Mouse (Mus musculus): ENCODE results near the gene Ms4a4c. TPM values are rescaled to one million over a fixed set of nuclear protein-coding genes. Genes with fewer than 3 reads are reported as not detected.
"Not testable (repeated sequence)": the region's sequence is repeated elsewhere in the genome, so short reads cannot be mapped to it uniquely, and the experiment has no call there.

The Ms4a4c gene
- polyA plus RNA-seq, 1 experiment from 2014 or later: 1.1 TPM

- H3K9ac ChIP-seq (ENCODE audit: low read length): no peak overlapping the region
- no peaks in the 10 kb centered on the region for H3K27me3 ChIP-seq (ENCODE audit: control insufficient read depth, insufficient read depth, low read length)
- H3K9me3 ChIP-seq (replicated peaks; ENCODE audit: control insufficient read depth, low read length): no peaks in the 10 kb centered on the region
- no peak overlapping the region for H3K27ac ChIP-seq (ENCODE audit: low read length)
- no peaks in the 10 kb centered on the region for H3K4me1 ChIP-seq (ENCODE audit: control insufficient read depth, insufficient read depth, low read length)
- ATAC-seq (replicated peaks; ENCODE audit: extremely low read depth, insufficient read depth, low FRiP score): no peak
- H3K36me3 ChIP-seq (ENCODE audit: control insufficient read depth, insufficient read depth): no peaks in the 10 kb centered on the region
- WGBS: 73% methylated on average over 2 of the region's 2 CpGs
- H3K4me2 ChIP-seq (ENCODE audit: low read depth, low read length): no peak overlapping the region
- no peak overlapping the region for H3K4me3 ChIP-seq (ENCODE audit: low read length)
Observed at GRCm38 (mm10) chr19:11388949-11389348, 15.6 kb upstream of the Ms4a4c start.

- H3K9ac ChIP-seq (ENCODE audit: low read length): no peak overlapping the region
- H3K4me1 ChIP-seq (ENCODE audit: control insufficient read depth, insufficient read depth, low read length): no peaks in the 10 kb centered on the region
- H3K9me3 ChIP-seq (replicated peaks; ENCODE audit: control insufficient read depth, low read length): no peaks in the 10 kb centered on the region
- no peak overlapping the region for H3K4me2 ChIP-seq (ENCODE audit: low read depth, low read length)
- H3K27ac ChIP-seq (ENCODE audit: low read length): no peak overlapping the region
- H3K27me3 ChIP-seq (ENCODE audit: control insufficient read depth, insufficient read depth, low read length): no peaks in the 10 kb centered on the region
- H3K4me3 ChIP-seq (ENCODE audit: low read length): no peak overlapping the region
- H3K36me3 ChIP-seq (ENCODE audit: control insufficient read depth, insufficient read depth): no peaks in the 10 kb centered on the region
- ATAC-seq (replicated peaks; ENCODE audit: extremely low read depth, insufficient read depth, low FRiP score): no peak
Observed at GRCm38 (mm10) chr19:11395769-11396168, 8.8 kb upstream of the Ms4a4c start.

- Histone ChIP-seq H3K9ac (ENCODE audit: low read length) (no peak overlapping the region), H3K9me3 (replicated peaks; ENCODE audit: control insufficient read depth, low read length) (no peaks in the 10 kb centered on the region), H3K4me2 (ENCODE audit: low read depth, low read length) (no peak overlapping the region), H3K27ac (ENCODE audit: low read length) (no peak overlapping the region), H3K4me1 (ENCODE audit: control insufficient read depth, insufficient read depth, low read length) (no peaks in the 10 kb centered on the region), H3K27me3 (ENCODE audit: control insufficient read depth, insufficient read depth, low read length) (no peaks in the 10 kb centered on the region), H3K4me3 (ENCODE audit: low read length) (no peak overlapping the region), H3K36me3 (ENCODE audit: control insufficient read depth, insufficient read depth) (no peaks in the 10 kb centered on the region)
- ATAC-seq (replicated peaks; ENCODE audit: extremely low read depth, insufficient read depth, low FRiP score): no peak
Observed at GRCm38 (mm10) chr19:11407428-11407827, 2.9 kb downstream of the Ms4a4c start.

GRCm38 (mm10) chr19:11408591-11408990 lies 4.0 kb downstream of the Ms4a4c start:
- no peaks in the 10 kb centered on the region for H3K36me3 ChIP-seq (ENCODE audit: control insufficient read depth, insufficient read depth)
- no peak overlapping the region for H3K27ac ChIP-seq (ENCODE audit: low read length)
- H3K4me3 ChIP-seq (ENCODE audit: low read length): no peak overlapping the region
- H3K9ac ChIP-seq (ENCODE audit: low read length): no peak overlapping the region
- H3K4me2 ChIP-seq (ENCODE audit: low read depth, low read length): no peak overlapping the region
- no peaks in the 10 kb centered on the region for H3K27me3 ChIP-seq (ENCODE audit: control insufficient read depth, insufficient read depth, low read length)
- WGBS: 75% methylated on average over 1 of the region's 1 CpGs
- no peaks in the 10 kb centered on the region for H3K9me3 ChIP-seq (replicated peaks; ENCODE audit: control insufficient read depth, low read length)
- no peak for ATAC-seq (replicated peaks; ENCODE audit: extremely low read depth, insufficient read depth, low FRiP score)
- H3K4me1 ChIP-seq (ENCODE audit: control insufficient read depth, insufficient read depth, low read length): no peaks in the 10 kb centered on the region

GRCm38 (mm10) chr19:11411640-11412039 lies 7.1 kb downstream of the Ms4a4c start:
- no peak for ATAC-seq (replicated peaks; ENCODE audit: extremely low read depth, insufficient read depth, low FRiP score)

GRCm38 (mm10) chr19:11414084-11414483 lies 9.5 kb downstream of the Ms4a4c start:
- Histone ChIP-seq H3K9ac (ENCODE audit: low read length) (no peak overlapping the region), H3K36me3 (ENCODE audit: control insufficient read depth, insufficient read depth) (no peaks in the 10 kb centered on the region), H3K4me3 (ENCODE audit: low read length) (no peak overlapping the region), H3K27me3 (ENCODE audit: control insufficient read depth, insufficient read depth, low read length) (no peaks in the 10 kb centered on the region), H3K9me3 (replicated peaks; ENCODE audit: control insufficient read depth, low read length) (no peaks in the 10 kb centered on the region), H3K27ac (ENCODE audit: low read length) (no peak overlapping the region), H3K4me1 (ENCODE audit: control insufficient read depth, insufficient read depth, low read length) (no peaks in the 10 kb centered on the region), H3K4me2 (ENCODE audit: low read depth, low read length) (no peak overlapping the region)
- WGBS: 79% methylated on average over 1 of the region's 1 CpGs
- no peak for ATAC-seq (replicated peaks; ENCODE audit: extremely low read depth, insufficient read depth, low FRiP score)

More at GRCm38 (mm10) chr19:11411640-11412039, 7.1 kb downstream of the Ms4a4c start:
- Histone ChIP-seq H3K4me2 (ENCODE audit: low read depth, low read length) (no peak overlapping the region), H3K4me1 (ENCODE audit: control insufficient read depth, insufficient read depth, low read length) (no peaks in the 10 kb centered on the region), H3K4me3 (ENCODE audit: low read length) (no peak overlapping the region), H3K9ac (ENCODE audit: low read length) (no peak overlapping the region), H3K27ac (ENCODE audit: low read length) (no peak overlapping the region), H3K27me3 (ENCODE audit: control insufficient read depth, insufficient read depth, low read length) (no peaks in the 10 kb centered on the region), H3K36me3 (ENCODE audit: control insufficient read depth, insufficient read depth) (no peaks in the 10 kb centered on the region), H3K9me3 (replicated peaks; ENCODE audit: control insufficient read depth, low read length) (no peaks in the 10 kb centered on the region)
- WGBS: 72% methylated on average over 1 of the region's 1 CpGs

GRCm38 (mm10) chr19:11415581-11415980 lies 11.0 kb downstream of the Ms4a4c start:
- Histone ChIP-seq H3K27ac (ENCODE audit: low read length) (no peak overlapping the region), H3K27me3 (ENCODE audit: control insufficient read depth, insufficient read depth, low read length) (no peaks in the 10 kb centered on the region), H3K9me3 (replicated peaks; ENCODE audit: control insufficient read depth, low read length) (no peaks in the 10 kb centered on the region), H3K9ac (ENCODE audit: low read length) (no peak overlapping the region), H3K4me3 (ENCODE audit: low read length) (no peak overlapping the region), H3K36me3 (ENCODE audit: control insufficient read depth, insufficient read depth) (no peaks in the 10 kb centered on the region), H3K4me1 (ENCODE audit: control insufficient read depth, insufficient read depth, low read length) (no peaks in the 10 kb centered on the region), H3K4me2 (ENCODE audit: low read depth, low read length) (no peak overlapping the region)
- ATAC-seq (replicated peaks; ENCODE audit: extremely low read depth, insufficient read depth, low FRiP score): no peak
- 58% methylated on average over 3 of the region's 3 CpGs for WGBS

GRCm38 (mm10) chr19:11418865-11419264 lies 14.3 kb downstream of the Ms4a4c start:
- not testable (repeated sequence) for H3K4me1 ChIP-seq (ENCODE audit: control insufficient read depth, insufficient read depth, low read length); H3K4me2 ChIP-seq (ENCODE audit: low read depth, low read length); H3K9me3 ChIP-seq (replicated peaks; ENCODE audit: control insufficient read depth, low read length); H3K27me3 ChIP-seq (ENCODE audit: control insufficient read depth, insufficient read depth, low read length); H3K27ac ChIP-seq (ENCODE audit: low read length); H3K9ac ChIP-seq (ENCODE audit: low read length); H3K4me3 ChIP-seq (ENCODE audit: low read length); H3K36me3 ChIP-seq (ENCODE audit: control insufficient read depth, insufficient read depth); ATAC-seq (replicated peaks; ENCODE audit: extremely low read depth, insufficient read depth, low FRiP score)
- 71% methylated on average over 1 of the region's 3 CpGs for WGBS

- H3K4me2 ChIP-seq (ENCODE audit: low read depth, low read length); H3K36me3 ChIP-seq (ENCODE audit: control insufficient read depth, insufficient read depth); H3K4me3 ChIP-seq (ENCODE audit: low read length); ATAC-seq (replicated peaks; ENCODE audit: extremely low read depth, insufficient read depth, low FRiP score); H3K27me3 ChIP-seq (ENCODE audit: control insufficient read depth, insufficient read depth, low read length); H3K27ac ChIP-seq (ENCODE audit: low read length); H3K9ac ChIP-seq (ENCODE audit: low read length); H3K9me3 ChIP-seq (replicated peaks; ENCODE audit: control insufficient read depth, low read length); H3K4me1 ChIP-seq (ENCODE audit: control insufficient read depth, insufficient read depth, low read length): not testable (repeated sequence)
- 88% methylated on average over 1 of the region's 1 CpGs for WGBS
Observed at GRCm38 (mm10) chr19:11431209-11431608, 26.6 kb downstream of the Ms4a4c start.

All from heart, embryonic 16.5 days (tissue).